Mouse (Mus musculus) hindbrain, embryonic 14.5 days (tissue): ENCODE results near the gene Mbd3l1. TPM values are rescaled to one million over a fixed set of nuclear protein-coding genes. Genes with fewer than 3 reads are reported as not detected.

Source experiments
- microRNA-seq: library from miRNA; unstranded; fragments of <30 nt; microRNA quantifications from one replicate; pipeline ENCODE4, GENCODE M21; 2016
- polyA plus RNA-seq: library from polyadenylated mRNA; unstranded; fragments of >200 nt; fragmentation: Nextera tagmentation; extraction: Ambion mirVana; gene quantifications from 2 replicates; pipeline ENCODE4 v1.2.1, GENCODE M21; 2014

The Mbd3l1 gene
- polyA plus RNA-seq, 1 experiment from 2014 or later: not detected

Small RNAs within 50 kb of the gene (microRNA-seq; reads per million reads assigned to microRNA genes)
- not detected for gene Gm22854

Other genes with a start within 250 kb of the Mbd3l1 start
- gene Chordc1, start 186.2 kb upstream of the Mbd3l1 start, polyA plus RNA-seq: 120 TPM in 2 replicates
- 3.0 and 3.4 TPM in 2 replicates for gene Naalad2, start 75.4 kb upstream of the Mbd3l1 start, polyA plus RNA-seq
- gene Ubtfl1, start 73.9 kb upstream of the Mbd3l1 start, polyA plus RNA-seq: not detected in 2 replicates
- 0.17 TPM in 1 of 2 replicates, not detected in the other for gene Mbd3l2, start 47.7 kb upstream of the Mbd3l1 start, polyA plus RNA-seq
- 37.8 and 44.3 TPM in 2 replicates for gene Zfp558, start 91 bp upstream of the Mbd3l1 start, polyA plus RNA-seq
- not detected in 2 replicates for gene Muc16, start 196.2 kb downstream of the Mbd3l1 start, polyA plus RNA-seq